Mouse (Mus musculus): ENCODE measurements around the gene Slc35f6.
"Not testable (repeated sequence)": the region's sequence is repeated elsewhere in the genome, so short reads cannot be mapped to it uniquely, and the experiment has no call there.

Slc35f6 gene

GRCm38 (mm10) chr5:30655526-30656195, 7.9 kb downstream of the Slc35f6 start:
- DNase-seq (ENCODE audit: low spot score), result no peak

GRCm38 (mm10) chr5:30659042-30659441, 11.3 kb downstream of the Slc35f6 start:
- DNase-seq (ENCODE audit: low spot score), result no peak

GRCm38 (mm10) chr5:30660278-30660677, 12.5 kb downstream of the Slc35f6 start:
- DNase-seq (ENCODE audit: low spot score), result no peak

- no peak for DNase-seq (ENCODE audit: low spot score)
Measured at GRCm38 (mm10) chr5:30660813-30661212, 13.1 kb downstream of the Slc35f6 start.

GRCm38 (mm10) chr5:30665360-30665759, 17.6 kb downstream of the Slc35f6 start:
- no peak for DNase-seq (ENCODE audit: low spot score)

- DNase-seq (ENCODE audit: low spot score), result no peak
Measured at GRCm38 (mm10) chr5:30665968-30666367, 18.2 kb downstream of the Slc35f6 start.

GRCm38 (mm10) chr5:30666391-30667195, 18.9 kb downstream of the Slc35f6 start, which contains the start of gene Cenpa:
TSS of gene Cenpa (plus strand) at chr5:30666777.
- peak; percentile 94 for DNase-seq (ENCODE audit: low spot score)

GRCm38 (mm10) chr5:30667215-30667614, 19.5 kb downstream of the Slc35f6 start:
- DNase-seq (ENCODE audit: low spot score), result no peak

- DNase-seq (ENCODE audit: low spot score), result no peak
Measured at GRCm38 (mm10) chr5:30667686-30668085, 20.0 kb downstream of the Slc35f6 start.

- no peak for DNase-seq (ENCODE audit: low spot score)
Measured at GRCm38 (mm10) chr5:30668637-30669495, 21.1 kb downstream of the Slc35f6 start.

GRCm38 (mm10) chr5:30669496-30669830, 21.7 kb downstream of the Slc35f6 start:
- no peak for DNase-seq (ENCODE audit: low spot score)

GRCm38 (mm10) chr5:30670091-30670490, 22.4 kb downstream of the Slc35f6 start:
- no peak for DNase-seq (ENCODE audit: low spot score)

- DNase-seq (ENCODE audit: low spot score), result no peak
Measured at GRCm38 (mm10) chr5:30674001-30674400, 26.3 kb downstream of the Slc35f6 start.

GRCm38 (mm10) chr5:30676800-30677199, 29.1 kb downstream of the Slc35f6 start:
- DNase-seq (ENCODE audit: low spot score), result no peak

- DNase-seq (ENCODE audit: low spot score), result not testable (repeated sequence)
Measured at GRCm38 (mm10) chr5:30678069-30678468, 30.3 kb downstream of the Slc35f6 start.

GRCm38 (mm10) chr5:30678722-30679296, 31.1 kb downstream of the Slc35f6 start:
- no peak for DNase-seq (ENCODE audit: low spot score)

- DNase-seq (ENCODE audit: low spot score), result no peak
Measured at GRCm38 (mm10) chr5:30679593-30679992, 31.9 kb downstream of the Slc35f6 start.

GRCm38 (mm10) chr5:30681970-30682369, 34.2 kb downstream of the Slc35f6 start:
- DNase-seq (ENCODE audit: low spot score), result no peak

- DNase-seq (ENCODE audit: low spot score), result no peak
Measured at GRCm38 (mm10) chr5:30682967-30683600, 35.4 kb downstream of the Slc35f6 start.

- DNase-seq (ENCODE audit: low spot score), result no peak
Measured at GRCm38 (mm10) chr5:30683993-30684392, 36.3 kb downstream of the Slc35f6 start.

GRCm38 (mm10) chr5:30686781-30687180, 39.0 kb downstream of the Slc35f6 start:
- DNase-seq (ENCODE audit: low spot score), result no peak
